Mouse (Mus musculus) gastrocnemius, postnatal 36 days (tissue): Measurements from ENCODE around the gene Serpine2. TPM values are rescaled to one million over a fixed set of nuclear protein-coding genes. Genes with fewer than 3 reads are reported as not detected.
A peak's percentile ranks its signal among the peaks of the same experiment; 100 is the strongest.

Source experiments
- DNase-seq, 2 experiments: peaks; one replicate each; pipeline ENCODE4 v3.0.0; 2022
- intact Hi-C: fragments of 180-260 bp; cut with DNase I; formaldehyde crosslinking; loops from one replicate; pipeline ENCODE4 v1.15.1; 2025
- total RNA-seq, 2 experiments: library from RNA; stranded (reverse); gene quantifications; 2 replicates each; pipeline ENCODE4 v1.2.3; 2021

The Serpine2 gene
- total RNA-seq, 2 experiments from 2014 or later: 72.4 to 78.0 TPM

DNA sequence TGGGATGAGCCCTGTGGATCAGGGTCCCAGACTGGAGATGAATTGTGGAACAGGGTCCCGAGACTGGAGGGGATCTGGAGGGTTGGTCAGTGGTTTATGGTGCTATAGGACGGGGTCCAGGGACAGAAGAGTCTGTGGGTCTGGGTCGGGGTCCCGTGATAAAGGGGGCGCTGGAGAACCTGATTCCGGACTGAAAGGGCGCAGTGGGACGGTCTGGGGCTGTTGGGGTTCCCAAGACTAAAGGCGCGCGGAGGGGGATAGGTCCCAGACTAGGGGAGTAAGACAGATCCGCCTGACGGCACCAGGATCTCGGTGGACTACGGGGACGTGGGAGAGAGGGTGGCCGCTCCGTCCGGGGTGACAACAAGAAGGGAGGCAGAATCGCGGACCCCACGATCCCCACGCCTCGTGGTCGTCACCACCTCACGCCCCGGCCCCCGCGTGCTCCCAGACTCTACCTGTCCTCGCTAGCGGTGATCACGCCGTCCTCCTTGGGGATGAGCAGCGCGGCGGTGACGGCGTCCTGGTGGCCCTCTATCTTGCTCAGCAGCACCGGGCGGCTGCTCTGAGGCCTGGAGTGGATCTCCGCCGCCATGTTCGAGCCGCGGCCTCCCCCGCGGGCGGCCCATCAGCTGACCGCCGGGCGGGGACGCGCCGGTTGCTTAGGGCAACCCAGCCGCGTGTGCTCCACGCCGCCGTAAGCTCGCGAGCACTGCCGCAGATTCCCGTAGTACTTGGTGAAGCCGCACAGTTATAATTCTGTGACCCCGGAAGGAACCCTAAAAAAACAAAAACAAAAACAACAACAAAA, 99.7 kb downstream of the Serpine2 start:
- intact Hi-C loops: loop anchor here (5.0 kb wide), 1 partner anchor 54 kb away; no protein-coding TSS in a partner anchor

DNA sequence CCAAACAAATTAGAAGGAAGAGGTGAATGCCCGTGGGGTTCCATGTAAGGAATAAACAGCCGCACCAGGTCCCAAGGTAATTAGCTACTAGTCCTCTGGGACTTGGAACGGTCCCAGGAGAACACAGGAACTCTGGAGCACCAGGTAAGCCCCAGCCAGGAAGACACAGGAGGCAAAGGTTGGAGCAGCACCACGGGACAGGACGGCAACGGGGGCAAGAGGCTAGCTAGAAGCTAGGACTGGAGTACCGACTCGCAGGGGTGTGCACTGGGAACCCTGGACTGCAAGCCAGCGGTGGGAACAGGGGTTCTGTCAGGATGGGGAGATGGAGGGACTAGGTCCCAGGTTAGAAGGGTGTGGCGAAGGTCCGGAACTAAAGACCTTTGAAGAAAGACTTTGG, 100.3 kb downstream of the Serpine2 start:
- intact Hi-C loops: loop anchor here (5.0 kb wide), 1 partner anchor 53 kb away; no protein-coding TSS in a partner anchor
- DNase-seq: no peak

More for the DNA sequence above, 99.7 kb downstream of the Serpine2 start:
- peak; percentile 65 to 66 for DNase-seq

DNA sequence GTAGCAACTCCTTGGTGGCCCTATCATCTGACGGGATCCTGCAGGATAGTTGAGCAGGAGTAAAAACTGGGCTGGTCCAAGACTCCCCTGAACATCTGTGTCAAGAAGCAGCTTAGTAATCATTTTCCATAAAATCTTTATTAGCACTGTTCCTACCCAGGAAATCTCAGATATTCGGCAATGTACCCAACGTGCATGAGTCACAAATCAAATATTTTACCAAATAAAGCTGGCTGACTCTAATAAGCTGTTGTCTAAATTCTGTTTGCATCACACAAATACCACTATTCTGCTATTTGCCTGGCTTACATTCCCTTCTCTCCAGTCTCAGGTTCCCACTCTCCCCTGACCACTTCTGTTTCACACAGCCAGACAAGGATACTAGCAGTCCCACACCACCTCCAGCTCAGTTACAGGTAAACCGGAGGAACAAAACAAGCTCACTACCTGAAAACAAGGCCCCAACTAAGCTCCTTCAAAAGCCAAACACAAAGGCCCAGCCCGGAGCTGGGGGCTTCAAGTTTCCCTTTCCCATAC, 101.5 kb downstream of the Serpine2 start:
- intact Hi-C loops: no loop called here
- no peak for DNase-seq

DNA sequence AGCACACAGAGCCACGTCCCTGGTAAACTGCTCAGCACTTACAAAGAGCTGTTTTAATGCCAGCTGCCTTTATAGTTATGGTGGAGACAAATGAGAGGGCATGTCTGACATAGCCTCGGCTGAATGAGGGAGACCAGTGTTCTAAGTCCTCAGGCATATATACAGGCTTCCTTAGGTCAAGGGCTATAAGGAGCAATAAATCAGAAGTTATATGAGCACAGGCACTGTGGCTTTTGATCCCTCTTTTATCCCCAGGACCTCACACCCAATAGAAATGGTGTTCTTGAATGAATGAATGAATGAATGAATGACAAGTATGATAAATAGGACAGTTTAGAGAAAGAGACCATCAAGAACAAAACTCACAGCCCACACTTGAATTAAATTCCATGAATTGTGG, 102.0 kb downstream of the Serpine2 start:
- DNase-seq: no peak
- intact Hi-C loops: no loop called here

DNA sequence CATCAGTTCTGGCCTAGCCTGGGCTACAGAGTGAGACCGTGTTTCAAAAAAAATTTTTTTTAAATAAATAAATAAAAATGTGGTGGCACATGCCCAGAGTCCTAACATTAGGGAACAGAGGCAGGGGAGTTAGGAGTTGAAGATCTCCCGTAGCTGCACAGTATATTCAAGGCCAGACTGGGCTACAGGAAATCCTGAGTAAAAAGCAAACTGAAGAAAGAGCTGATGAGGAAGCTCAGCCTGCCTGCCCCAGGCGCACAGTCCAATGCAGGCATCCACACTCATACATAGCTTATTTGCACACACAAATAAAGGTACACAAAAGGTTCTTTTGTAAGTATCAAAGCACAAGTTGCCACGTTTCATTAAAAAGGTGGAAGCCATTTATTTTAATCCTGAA, 103.4 kb downstream of the Serpine2 start:
- intact Hi-C loops: no loop called here
- no peak for DNase-seq

- DNase-seq: no peak
- intact Hi-C loops: no loop called here
These were observed 103.8 kb downstream of the Serpine2 start for GRCm38 (mm10) chr1:79757161-79757560.

GRCm38 (mm10) chr1:79756417-79756816, 104.6 kb downstream of the Serpine2 start:
- intact Hi-C loops: no loop called here
- no peak for DNase-seq

DNA sequence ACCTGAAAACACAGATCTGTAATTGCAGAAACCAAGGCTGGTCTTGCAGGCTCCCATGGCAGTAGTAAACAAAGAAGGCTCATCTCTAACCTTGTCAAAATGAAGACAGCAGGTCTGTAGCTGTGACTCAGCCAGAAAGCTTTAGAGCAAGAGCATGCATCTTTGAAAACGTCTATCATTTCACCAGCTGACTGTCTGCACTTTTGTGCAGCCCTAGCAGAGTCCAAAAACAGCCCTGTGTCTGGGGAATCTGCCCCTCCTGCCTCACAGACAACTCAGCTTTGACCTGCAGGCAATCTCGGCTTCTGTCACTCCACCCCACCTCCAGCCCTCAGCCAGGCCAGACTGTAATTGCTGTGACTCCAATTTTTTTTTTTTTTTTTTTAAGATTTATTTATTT, 105.6 kb downstream of the Serpine2 start:
- no peak for DNase-seq
- intact Hi-C loops: no loop called here

DNA sequence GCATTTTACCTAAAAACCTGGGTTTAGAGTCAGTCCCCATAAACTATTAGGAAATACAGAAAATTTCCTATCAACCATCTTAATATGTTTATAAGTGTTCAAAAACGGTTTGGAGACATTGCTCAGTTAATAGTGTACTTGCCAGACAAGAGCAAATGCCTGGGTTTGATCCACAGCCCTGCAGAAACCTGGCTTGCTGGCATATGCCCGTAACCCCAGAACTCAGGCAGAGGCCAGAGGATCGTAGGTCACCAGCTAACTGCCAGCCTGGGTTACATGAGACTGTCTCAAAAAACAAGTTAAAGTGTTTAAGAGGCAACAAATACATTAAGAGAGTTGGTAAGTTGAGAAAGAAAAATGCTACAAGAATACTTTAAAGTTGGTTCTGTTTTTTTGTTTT, 106.0 kb downstream of the Serpine2 start:
- intact Hi-C loops: no loop called here
- no peak for DNase-seq

- intact Hi-C loops: no loop called here
- DNase-seq: no peak
These were observed 107.5 kb downstream of the Serpine2 start for GRCm38 (mm10) chr1:79753456-79753855.

- intact Hi-C loops: no loop called here
- no peak for DNase-seq
These were observed 108.2 kb downstream of the Serpine2 start for GRCm38 (mm10) chr1:79752714-79753340.

DNA sequence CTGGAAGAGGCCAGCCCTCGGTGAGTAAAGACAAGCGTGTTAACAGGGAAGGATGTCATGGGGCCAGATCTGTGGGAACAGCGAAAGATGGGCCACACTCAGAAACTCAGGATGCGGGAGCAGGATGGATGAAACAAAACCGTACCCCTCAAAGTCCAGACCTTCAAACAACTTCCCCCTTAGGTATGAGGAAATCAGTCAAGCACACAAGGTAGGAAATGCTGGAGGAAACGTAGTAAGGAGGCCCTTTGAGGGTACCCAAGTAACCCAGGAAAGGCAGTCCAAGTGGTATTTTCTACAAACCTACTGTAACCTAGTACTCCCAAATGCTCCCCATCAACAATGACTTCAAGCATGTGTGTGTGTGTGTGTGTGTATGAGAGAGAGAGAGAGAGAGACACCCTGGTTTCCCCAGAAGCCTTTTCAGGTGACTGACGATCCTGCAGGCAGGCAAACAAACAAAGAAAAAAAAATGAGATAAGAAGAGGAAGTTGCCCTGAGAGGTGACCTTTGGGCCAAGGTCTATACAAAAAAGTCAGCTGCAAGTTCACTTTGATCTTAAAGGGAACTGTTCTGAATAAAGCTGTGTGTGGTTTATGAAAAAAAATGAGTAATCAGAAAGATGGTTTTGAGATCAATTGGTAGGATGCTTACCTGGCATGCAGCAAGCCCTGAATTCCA, 108.8 kb downstream of the Serpine2 start:
- intact Hi-C loops: no loop called here
- no peak for DNase-seq

DNA sequence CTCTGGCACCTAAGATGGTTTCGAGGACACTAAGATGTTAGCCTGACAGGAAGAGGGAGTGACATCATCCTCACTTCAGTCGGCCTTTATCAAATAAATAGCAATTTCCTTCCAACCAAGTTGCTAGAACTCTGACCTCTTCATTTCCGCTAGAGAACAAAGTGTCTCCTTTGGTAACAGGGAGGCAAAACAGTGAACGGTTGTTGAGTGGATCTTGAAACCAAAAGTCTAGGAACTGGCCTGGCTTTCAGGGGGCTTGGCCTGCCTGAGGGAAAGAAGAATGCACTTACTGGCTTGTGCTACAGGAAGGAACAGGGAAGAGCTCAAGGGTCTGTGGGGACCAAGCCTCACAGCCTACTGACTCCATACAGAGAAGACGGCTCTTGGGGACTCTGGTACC, 109.8 kb downstream of the Serpine2 start:
- DNase-seq: no peak
- intact Hi-C loops: no loop called here

GRCm38 (mm10) chr1:79746056-79746455, 114.9 kb downstream of the Serpine2 start:
- peak; percentile 36 to 69 for DNase-seq
- intact Hi-C loops: no loop called here

Other genes starting within 250 kb of the Serpine2 start
- not detected for gene Ap1s3, start 189.2 kb downstream of the Serpine2 start, total RNA-seq
- 10 to 100 TPM; 30.3 to 32.3 TPM for gene Mrpl44, start 85.2 kb downstream of the Serpine2 start, total RNA-seq
- gene Wdfy1, start 85.0 kb downstream of the Serpine2 start, total RNA-seq: 10 to 100 TPM; 11.4 to 11.5 TPM